Mouse (Mus musculus) spleen, adult 2 months (tissue): ENCODE results near the gene Nckap5.

Source experiments
- CTCF ChIP-seq: fragments of 200-500 bp; IDR thresholded peaks from 2 replicates; pipeline ENCODE4 v1.5.1; 2011; ENCODE audit warnings: mild to moderate bottlenecking, inconsistent platforms; ENCODE audit not compliant: insufficient read depth, insufficient read length, insufficient replicate concordance; ENCODE audit errors: extremely low read depth
- POLR2A ChIP-seq: fragments of 200-500 bp; IDR thresholded peaks from 2 replicates; pipeline ENCODE4 v1.6.1; 2011; ENCODE audit warnings: low read depth, low read length, inconsistent platforms

DNA sequence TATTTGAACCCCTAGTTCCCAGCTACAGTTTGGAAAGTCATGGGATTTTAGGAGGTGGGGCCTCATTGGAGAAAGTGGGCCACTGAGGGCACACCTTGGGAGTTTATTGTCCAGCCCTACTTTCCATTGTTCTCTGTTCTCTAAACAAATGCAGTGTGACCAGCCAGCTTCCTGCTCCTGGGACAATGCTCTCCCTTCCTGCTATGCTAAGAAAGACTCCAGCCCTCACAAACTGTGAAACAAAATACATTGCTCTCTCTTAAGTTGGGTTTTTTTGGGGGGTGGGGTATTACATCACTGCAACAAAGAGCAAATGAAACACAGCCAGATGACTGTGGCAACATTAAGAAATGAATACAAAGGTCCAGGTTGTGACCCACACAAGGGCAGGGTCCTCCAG lies 426.6 kb downstream of the Nckap5 start:
- TF ChIP-seq CTCF (no peak), POLR2A (no peak)
